Mouse (Mus musculus): Measurements from ENCODE around the gene Pcdh7.

DNA sequence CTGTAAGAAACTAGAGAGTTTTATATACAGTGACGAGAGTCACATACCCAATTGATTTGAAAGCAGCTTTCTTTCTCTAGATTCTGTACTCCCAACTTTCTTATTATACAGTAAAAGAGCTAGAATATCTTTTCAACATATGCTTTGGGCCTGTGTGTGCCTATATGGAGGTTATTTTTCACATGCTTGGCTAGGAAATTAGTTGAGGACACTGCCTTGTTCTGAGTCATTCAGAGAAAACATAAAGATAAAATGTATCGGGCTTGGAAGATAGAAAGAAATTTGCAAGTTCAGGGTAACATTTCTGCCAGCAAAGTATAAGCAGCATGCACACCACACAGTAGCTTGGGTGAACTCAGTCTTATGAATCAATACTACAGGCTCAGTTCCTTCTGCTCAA, 364.5 kb downstream of the Pcdh7 start:
- TF ChIP-seq CTCF (IDR thresholded peaks at IDR 0.05; ENCODE audit: insufficient read depth, low read depth, low read length) (no peak), POLR2A (IDR thresholded peaks at IDR 0.05; ENCODE audit: insufficient read depth, low read depth, low read length) (no peak)
